Mouse (Mus musculus): ENCODE measurements around the gene Ccnl2. TPM values are rescaled to one million over a fixed set of nuclear protein-coding genes. Genes with fewer than 3 reads are reported as not detected.
A peak's percentile ranks its signal among the peaks of the same experiment; 100 is the strongest.

Ccnl2 gene
- polyA plus RNA-seq, 1 experiment from 2014 or later: 132 TPM

DNA sequence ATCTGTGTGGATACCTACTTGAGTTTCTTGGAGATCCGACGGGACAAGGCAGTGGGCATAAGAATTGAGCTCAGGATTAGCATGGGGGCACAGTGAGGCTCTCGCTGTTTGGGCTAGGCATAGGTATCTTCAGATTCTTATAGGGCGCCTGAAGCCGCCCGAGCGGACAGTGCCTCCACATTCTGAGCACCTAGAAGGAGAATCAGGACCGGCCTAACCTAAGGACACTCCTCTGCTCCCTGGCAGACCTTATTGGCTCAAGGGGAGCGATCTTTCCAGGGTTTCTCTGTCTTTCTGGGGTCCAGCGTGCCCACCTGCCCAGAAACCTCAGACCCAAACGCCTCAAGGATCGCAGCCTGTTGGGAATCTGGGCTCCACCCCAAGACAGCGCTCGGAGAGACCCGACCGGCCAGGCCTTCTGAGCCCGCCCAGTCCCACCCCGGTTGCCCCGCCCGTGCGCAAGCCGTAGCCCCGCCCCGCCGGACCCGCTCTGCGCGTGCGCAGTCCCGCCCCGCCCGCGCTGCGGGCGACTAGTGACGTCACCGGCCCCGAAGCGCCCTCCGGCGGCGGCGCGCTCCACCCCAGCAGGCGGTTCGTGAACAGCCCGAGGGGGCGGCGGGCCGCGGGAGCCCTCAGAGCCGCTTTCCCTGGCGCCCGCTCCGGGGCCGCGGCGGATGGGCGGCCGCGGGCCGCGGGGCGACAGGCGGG is 34.7 kb downstream of the Ccnl2 start, which contains the start of gene Dvl1:
TSS of gene Dvl1 (plus strand) at position 532 of the 708 bp plus-strand sequence.
- H3K9me3 ChIP-seq: no peaks in the 10 kb centered on the region
- ATAC-seq: peak; percentile 95
- peaks cover 26% of the 10 kb centered on the region for H3K4me1 ChIP-seq (replicated peaks)
- H3K4me2 ChIP-seq (replicated peaks): peak within 1 kb of the TSS; percentile 93
- peak within 1 kb of the TSS; percentile 61 for H3K27ac ChIP-seq
- H3K9ac ChIP-seq: peak within 1 kb of the TSS; percentile 89
- H3K4me3 ChIP-seq (replicated peaks): peak within 1 kb of the TSS; percentile 86
- H3K27me3 ChIP-seq (replicated peaks): no peaks in the 10 kb centered on the region
- 3% methylated on average over 46 of the region's 65 CpGs for WGBS
- H3K36me3 ChIP-seq: 0 out of 2 replicates have a peak, but pooled peaks cover 4% of the 10 kb centered on the region

- Histone ChIP-seq H3K27ac (peak overlapping the region; percentile 56), H3K9ac (peak overlapping the region; percentile 89), H3K36me3 (0 out of 2 replicates have a peak, but pooled peaks cover 1% of the 10 kb centered on the region), H3K4me3 (replicated peaks) (peak overlapping the region; percentile 86), H3K27me3 (replicated peaks) (no peaks in the 10 kb centered on the region), H3K4me1 (replicated peaks) (peaks cover 26% of the 10 kb centered on the region), H3K9me3 (no peaks in the 10 kb centered on the region), H3K4me2 (replicated peaks) (peak overlapping the region; percentile 93)
- ATAC-seq: peak; percentile 75
- under 1% methylated on average over 65 of the region's 69 CpGs for WGBS
Measured at GRCm38 (mm10) chr4:155847591-155848352, 35.5 kb downstream of the Ccnl2 start.

- no peaks in the 10 kb centered on the region for H3K36me3 ChIP-seq
- no peak for ATAC-seq
- no peaks in the 10 kb centered on the region for H3K9me3 ChIP-seq
- H3K4me3 ChIP-seq (replicated peaks): peak overlapping the region; percentile 86
- H3K27me3 ChIP-seq (replicated peaks): no peaks in the 10 kb centered on the region
- 59% methylated on average over 7 of the region's 7 CpGs for WGBS
- H3K9ac ChIP-seq: peak overlapping the region; percentile 89
- peak overlapping the region; percentile 93 for H3K4me2 ChIP-seq (replicated peaks)
- no peak overlapping the region for H3K27ac ChIP-seq
- H3K4me1 ChIP-seq (replicated peaks): peaks cover 26% of the 10 kb centered on the region
Measured at GRCm38 (mm10) chr4:155848434-155849095, 36.3 kb downstream of the Ccnl2 start.

GRCm38 (mm10) chr4:155849391-155849790 is 37.1 kb downstream of the Ccnl2 start:
- no peak for ATAC-seq
- Histone ChIP-seq H3K9ac (no peak overlapping the region), H3K36me3 (peaks cover 2% of the 10 kb centered on the region), H3K27me3 (replicated peaks) (no peaks in the 10 kb centered on the region), H3K4me2 (replicated peaks) (0 out of 2 replicates have a peak overlapping the region, but pooled peaks have one; percentile 93), H3K27ac (no peak overlapping the region), H3K4me3 (replicated peaks) (no peak overlapping the region), H3K9me3 (no peaks in the 10 kb centered on the region), H3K4me1 (replicated peaks) (peaks cover 26% of the 10 kb centered on the region)
- WGBS: 87% methylated on average over 2 of the region's 2 CpGs

- Histone ChIP-seq H3K9ac (no peak overlapping the region), H3K9me3 (no peaks in the 10 kb centered on the region), H3K4me1 (replicated peaks) (peaks cover 26% of the 10 kb centered on the region), H3K36me3 (peaks cover 7% of the 10 kb centered on the region), H3K27ac (no peak overlapping the region), H3K4me2 (replicated peaks) (no peak overlapping the region), H3K4me3 (replicated peaks) (no peak overlapping the region), H3K27me3 (replicated peaks) (no peaks in the 10 kb centered on the region)
- WGBS: 88% methylated on average over 3 of the region's 3 CpGs
- no peak for ATAC-seq
Measured at GRCm38 (mm10) chr4:155849792-155850451, 37.6 kb downstream of the Ccnl2 start.

DNA sequence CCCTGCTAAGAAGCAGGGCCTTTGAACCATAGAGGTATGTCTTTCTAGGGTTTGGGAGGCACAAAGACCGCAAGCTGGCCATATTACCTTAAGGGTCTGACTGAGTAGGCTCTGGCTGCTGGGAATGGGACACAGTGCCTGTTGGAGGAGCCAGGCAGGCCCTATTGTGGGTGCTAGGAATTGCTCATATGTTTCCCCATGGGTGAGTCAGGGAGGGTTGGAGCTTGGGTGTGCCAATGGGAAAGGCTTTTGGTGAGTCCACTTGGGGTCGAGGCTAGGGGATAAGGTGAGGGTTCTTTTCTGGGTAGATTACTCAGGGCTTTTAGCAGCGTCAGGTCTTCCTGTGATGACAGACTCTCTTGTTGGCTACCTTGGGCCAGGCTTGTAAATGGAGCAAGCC is 39.1 kb downstream of the Ccnl2 start:
- H3K36me3 ChIP-seq: peaks cover 20% of the 10 kb centered on the region
- peaks cover 25% of the 10 kb centered on the region for H3K4me1 ChIP-seq (replicated peaks)
- no peak overlapping the region for H3K4me3 ChIP-seq (replicated peaks)
- H3K9me3 ChIP-seq: no peaks in the 10 kb centered on the region
- H3K4me2 ChIP-seq (replicated peaks): no peak overlapping the region
- no peak for ATAC-seq
- H3K27ac ChIP-seq: no peak overlapping the region
- no peaks in the 10 kb centered on the region for H3K27me3 ChIP-seq (replicated peaks)
- WGBS: 85% methylated on average over 3 of the region's 3 CpGs
- H3K9ac ChIP-seq: no peak overlapping the region

DNA sequence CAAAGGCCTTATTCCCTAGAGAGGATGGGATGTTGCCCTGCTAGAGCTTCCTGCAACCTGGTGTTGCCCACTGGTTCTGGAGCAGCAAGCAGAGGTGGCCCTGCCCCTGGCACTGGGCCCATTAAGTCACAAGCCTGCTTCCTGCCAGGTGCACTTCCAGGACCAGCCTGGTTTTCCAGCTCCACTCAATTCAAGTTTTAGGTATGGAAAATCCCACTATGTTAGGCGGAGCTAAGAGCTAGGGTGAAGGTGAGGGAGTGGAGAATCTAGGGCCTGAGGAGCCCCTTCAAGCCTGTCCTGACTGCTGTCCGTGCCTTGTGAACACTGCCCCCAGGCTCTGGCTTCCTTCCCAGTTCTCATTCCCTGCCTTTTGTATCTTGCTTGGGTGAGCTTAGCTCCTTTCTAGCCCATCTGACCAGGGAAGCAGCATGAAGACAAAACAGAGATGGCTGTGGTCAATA is 39.7 kb downstream of the Ccnl2 start:
- ATAC-seq: no peak
- no peak overlapping the region for H3K4me3 ChIP-seq (replicated peaks)
- peaks cover 24% of the 10 kb centered on the region for H3K36me3 ChIP-seq
- H3K27me3 ChIP-seq (replicated peaks): no peaks in the 10 kb centered on the region
- no peak overlapping the region for H3K4me2 ChIP-seq (replicated peaks)
- no peak overlapping the region for H3K9ac ChIP-seq
- H3K4me1 ChIP-seq (replicated peaks): peaks cover 21% of the 10 kb centered on the region
- H3K27ac ChIP-seq: no peak overlapping the region
- H3K9me3 ChIP-seq: no peaks in the 10 kb centered on the region
- WGBS: 81% methylated on average over 2 of the region's 2 CpGs

- H3K4me3 ChIP-seq (replicated peaks): no peak overlapping the region
- H3K36me3 ChIP-seq: peaks cover 33% of the 10 kb centered on the region
- WGBS: 88% methylated on average over 9 of the region's 9 CpGs
Measured at GRCm38 (mm10) chr4:155853421-155853820, 41.1 kb downstream of the Ccnl2 start.

GRCm38 (mm10) chr4:155854991-155855390 is 42.7 kb downstream of the Ccnl2 start:
- Histone ChIP-seq H3K27ac (no peak overlapping the region), H3K36me3 (peaks cover 38% of the 10 kb centered on the region), H3K4me2 (replicated peaks) (no peak overlapping the region), H3K4me3 (replicated peaks) (no peak overlapping the region), H3K9me3 (no peaks in the 10 kb centered on the region), H3K4me1 (replicated peaks) (no peaks in the 10 kb centered on the region), H3K27me3 (replicated peaks) (no peaks in the 10 kb centered on the region), H3K9ac (no peak overlapping the region)
- 91% methylated on average over 12 of the region's 12 CpGs for WGBS
- ATAC-seq: no peak

More at GRCm38 (mm10) chr4:155853421-155853820, 41.1 kb downstream of the Ccnl2 start:
- H3K9me3 ChIP-seq: no peaks in the 10 kb centered on the region
- H3K4me1 ChIP-seq (replicated peaks): peaks cover 14% of the 10 kb centered on the region
- no peaks in the 10 kb centered on the region for H3K27me3 ChIP-seq (replicated peaks)
- no peak for ATAC-seq
- no peak overlapping the region for H3K4me2 ChIP-seq (replicated peaks)
- no peak overlapping the region for H3K9ac ChIP-seq
- no peak overlapping the region for H3K27ac ChIP-seq

DNA sequence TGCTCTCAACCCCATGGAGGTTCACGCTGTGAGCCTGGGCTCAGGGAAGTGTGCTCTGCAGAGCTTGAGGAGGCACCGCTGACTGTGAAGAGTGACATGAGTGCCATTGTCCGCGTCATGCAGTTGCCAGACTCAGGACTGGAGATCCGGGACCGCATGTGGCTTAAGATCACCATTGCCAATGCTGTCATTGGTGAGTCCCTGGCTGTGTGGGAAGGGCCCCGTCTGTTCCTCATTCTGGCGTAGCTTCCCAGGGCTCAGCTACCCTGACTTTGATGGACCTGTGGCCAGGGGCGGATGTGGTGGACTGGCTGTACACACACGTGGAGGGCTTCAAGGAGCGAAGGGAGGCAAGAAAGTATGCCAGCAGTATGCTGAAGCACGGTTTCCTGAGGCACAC is 43.8 kb downstream of the Ccnl2 start:
- 93% methylated on average over 12 of the region's 12 CpGs for WGBS
- Histone ChIP-seq H3K4me3 (replicated peaks) (no peak overlapping the region), H3K36me3 (peaks cover 38% of the 10 kb centered on the region), H3K9me3 (no peaks in the 10 kb centered on the region), H3K4me1 (replicated peaks) (no peaks in the 10 kb centered on the region), H3K27ac (no peak overlapping the region), H3K9ac (no peak overlapping the region), H3K27me3 (replicated peaks) (no peaks in the 10 kb centered on the region), H3K4me2 (replicated peaks) (no peak overlapping the region)
- no peak for ATAC-seq

GRCm38 (mm10) chr4:155856881-155857280 is 44.6 kb downstream of the Ccnl2 start:
- peaks cover 38% of the 10 kb centered on the region for H3K36me3 ChIP-seq

More at GRCm38 (mm10) chr4:155856881-155857280, 44.6 kb downstream of the Ccnl2 start:
- Histone ChIP-seq H3K9ac (no peak overlapping the region), H3K4me1 (replicated peaks) (no peaks in the 10 kb centered on the region), H3K27me3 (replicated peaks) (no peaks in the 10 kb centered on the region), H3K4me3 (replicated peaks) (no peak overlapping the region), H3K4me2 (replicated peaks) (no peak overlapping the region), H3K27ac (no peak overlapping the region), H3K9me3 (no peaks in the 10 kb centered on the region)
- ATAC-seq: no peak
- 85% methylated on average over 3 of the region's 3 CpGs for WGBS
